29 mouse cellular contexts compared by ENCODE assay signal in the genomic region with DNA sequence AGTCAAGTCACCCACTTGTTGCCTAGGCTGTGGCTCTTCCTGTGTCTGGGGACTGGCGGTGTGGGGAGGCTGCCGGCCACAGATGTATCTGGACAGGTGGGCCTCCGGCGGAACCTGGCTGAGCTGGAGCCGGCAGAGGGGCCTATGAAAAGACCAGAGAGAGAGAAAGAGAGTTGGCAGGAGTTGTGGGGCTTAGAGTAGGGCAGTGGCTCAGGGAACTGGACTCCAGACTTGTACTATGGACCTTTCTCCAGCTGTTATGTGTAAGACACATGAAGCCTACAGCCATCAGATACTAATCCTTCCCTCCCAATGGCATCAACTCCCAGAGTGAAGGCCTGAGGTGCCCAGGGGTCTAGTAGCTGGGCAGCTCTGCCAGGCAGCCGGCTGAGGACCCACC. TPM values are rescaled to one million over a fixed set of nuclear protein-coding genes. Genes with fewer than 3 reads are reported as not detected.
A peak's percentile ranks its signal among the peaks of the same experiment; 100 is the strongest.
DNase-seq lines count a peak whose midpoint lies in the region; ATAC-seq lines count a peak whose summit lies in the region.
"Had no signal": no experiment of that assay in that cellular context is flagged by ENCODE, and none has a peak within 500 bp of the region (broad histone marks: within the 10 kb centered on the region; RNA-seq: fewer than 3 reads in every experiment).

No protein-coding gene starts in this region.

- 0 out of 2 replicates have a peak overlapping the region, but pooled peaks have one; percentile 58 for H3K27ac ChIP-seq in forebrain, embryonic 10.5 days
- H3K27ac ChIP-seq in forebrain, embryonic 13.5 days: no peak overlapping the region
- no peak overlapping the region for H3K27ac ChIP-seq in heart, embryonic 16.5 days (ENCODE audit: low read length)
- H3K27ac ChIP-seq in kidney, embryonic 14.5 days (ENCODE audit: low read depth, low read length): no peak overlapping the region
- H3K27ac ChIP-seq in limb, embryonic 12.5 days: peak overlapping the region; percentile 41; the same call in 1 of the 2 replicates
- H3K27ac ChIP-seq: embryonic facial prominence, embryonic 12.5 days; midbrain, embryonic 12.5 days; neural tube, embryonic 12.5 days had no signal

- H3K4me2 ChIP-seq in forebrain, embryonic 13.5 days: no peak overlapping the region
- no peak overlapping the region for H3K4me2 ChIP-seq in heart, embryonic 16.5 days (ENCODE audit: low read depth, low read length)
- no peak overlapping the region for H3K4me2 ChIP-seq in kidney, embryonic 14.5 days (replicated peaks; ENCODE audit: low read depth, low read length)
- no peak overlapping the region for H3K4me2 ChIP-seq in limb, embryonic 12.5 days
- H3K4me2 ChIP-seq: embryonic facial prominence, embryonic 12.5 days; liver, embryonic 11.5 days; midbrain, embryonic 12.5 days; neural tube, embryonic 12.5 days had no signal

- peaks cover 12% of the 10 kb centered on the region for H3K4me1 ChIP-seq in forebrain, embryonic 10.5 days
- H3K4me1 ChIP-seq in forebrain, embryonic 13.5 days: no peaks in the 10 kb centered on the region
- peaks cover 19% of the 10 kb centered on the region for H3K4me1 ChIP-seq in heart, embryonic 16.5 days (ENCODE audit: control insufficient read depth, insufficient read depth, low read length)
- peaks cover 6% of the 10 kb centered on the region; the same call in 1 of the 2 replicates for H3K4me1 ChIP-seq in kidney, embryonic 14.5 days (ENCODE audit: control insufficient read depth, insufficient read depth, low read length)
- peaks cover 42% of the 10 kb centered on the region for H3K4me1 ChIP-seq in limb, embryonic 12.5 days (replicated peaks)
- H3K4me1 ChIP-seq: midbrain, embryonic 12.5 days; neural tube, embryonic 12.5 days had no signal

- no peak for DNase-seq in forebrain, embryonic 10.5 days (ENCODE audit: extremely low spot score, low spot score)
- DNase-seq in heart, adult 8-10 months (ENCODE audit: low spot score): no peak
- peak; percentile 46 for DNase-seq in kidney, adult 9 months
- no peak for DNase-seq in lung, postnatal 14 days
- DNase-seq: adrenal gland, adult 8-10 months; cerebellum, adult 8-10 months; cerebellum, postnatal 36 days; gastrocnemius, postnatal 25 days; kidney, adult 11 months; kidney, postnatal 4 days; layer of hippocampus, postnatal 36 days; left cerebral cortex, postnatal 4 days; liver, postnatal 0 days; lung, postnatal 4 days; right cerebral cortex, adult 18-20 months; spleen, adult 18-20 months; thymus, postnatal 14 days had no signal

- WGBS in forebrain, embryonic 10.5 days: 95% methylated on average over 6 of the region's 6 CpGs
- WGBS in forebrain, embryonic 13.5 days: 90% methylated on average over 6 of the region's 6 CpGs
- 88% methylated on average over 6 of the region's 6 CpGs for WGBS in heart, embryonic 16.5 days
- 92% methylated on average over 6 of the region's 6 CpGs for WGBS in kidney, embryonic 14.5 days
- 79% methylated on average over 6 of the region's 6 CpGs for WGBS in limb, embryonic 12.5 days

- no peak for ATAC-seq in forebrain, embryonic 13.5 days
- ATAC-seq in heart, embryonic 16.5 days (replicated peaks; ENCODE audit: extremely low read depth, insufficient read depth, low FRiP score): no peak
- no peak for ATAC-seq in kidney, embryonic 14.5 days (ENCODE audit: low FRiP score, low TSS enrichment)
- ATAC-seq in limb, embryonic 12.5 days (ENCODE audit: insufficient number of reproducible peaks, insufficient read depth, low FRiP score, low TSS enrichment, low read depth): no peak
- ATAC-seq: hindbrain, embryonic 16.5 days; liver, postnatal 0 days had no signal

- no peaks in the 10 kb centered on the region for H3K36me3 ChIP-seq in forebrain, embryonic 10.5 days (replicated peaks)
- peaks cover 51% of the 10 kb centered on the region for H3K36me3 ChIP-seq in forebrain, embryonic 13.5 days (ENCODE audit: poor library complexity, severe bottlenecking)
- H3K36me3 ChIP-seq in heart, embryonic 16.5 days (ENCODE audit: control insufficient read depth, insufficient read depth): no peaks in the 10 kb centered on the region
- no peaks in the 10 kb centered on the region for H3K36me3 ChIP-seq in kidney, embryonic 14.5 days (ENCODE audit: control insufficient read depth, insufficient read depth, low read length)
- no peaks in the 10 kb centered on the region for H3K36me3 ChIP-seq in limb, embryonic 12.5 days
- H3K36me3 ChIP-seq: embryonic facial prominence, embryonic 12.5 days; G1E had no signal

- H3K9me3 ChIP-seq in forebrain, embryonic 10.5 days: no peaks in the 10 kb centered on the region
- H3K9me3 ChIP-seq in forebrain, embryonic 13.5 days (replicated peaks): no peaks in the 10 kb centered on the region
- H3K9me3 ChIP-seq in heart, embryonic 16.5 days (replicated peaks; ENCODE audit: control insufficient read depth, low read length): no peaks in the 10 kb centered on the region
- no peaks in the 10 kb centered on the region for H3K9me3 ChIP-seq in kidney, embryonic 14.5 days (ENCODE audit: control insufficient read depth, low read length)
- H3K9me3 ChIP-seq in limb, embryonic 12.5 days: no peaks in the 10 kb centered on the region
- H3K9me3 ChIP-seq: embryonic facial prominence, embryonic 12.5 days; G1E; megakaryocyte, embryonic 14.5 days; midbrain, embryonic 12.5 days; neural tube, embryonic 12.5 days had no signal

- no peak overlapping the region for H3K9ac ChIP-seq in forebrain, embryonic 13.5 days
- H3K9ac ChIP-seq in heart, embryonic 16.5 days (ENCODE audit: low read length): peak overlapping the region; percentile 22; the same call in 1 of the 2 replicates
- H3K9ac ChIP-seq in kidney, embryonic 14.5 days (ENCODE audit: low read depth, low read length): no peak overlapping the region
- H3K9ac ChIP-seq in limb, embryonic 12.5 days (replicated peaks): no peak overlapping the region; the same call in 1 of the 2 replicates
- H3K9ac ChIP-seq: embryonic facial prominence, embryonic 12.5 days; liver, postnatal 0 days; midbrain, embryonic 12.5 days; neural tube, embryonic 12.5 days had no signal

- H3K4me3 ChIP-seq in forebrain, embryonic 10.5 days: no peak overlapping the region
- H3K4me3 ChIP-seq in forebrain, embryonic 13.5 days: no peak overlapping the region
- no peak overlapping the region for H3K4me3 ChIP-seq in heart, embryonic 16.5 days (ENCODE audit: low read length)
- no peak overlapping the region for H3K4me3 ChIP-seq in kidney, embryonic 14.5 days (ENCODE audit: low read length)
- no peak overlapping the region for H3K4me3 ChIP-seq in limb, embryonic 12.5 days (replicated peaks)
- H3K4me3 ChIP-seq: embryonic facial prominence, embryonic 12.5 days; megakaryocyte, embryonic 14.5 days; midbrain, embryonic 12.5 days; myocyte; neural tube, embryonic 12.5 days had no signal

- H3K27me3 ChIP-seq in forebrain, embryonic 10.5 days (ENCODE audit: poor library complexity, severe bottlenecking): no peaks in the 10 kb centered on the region
- H3K27me3 ChIP-seq in forebrain, embryonic 13.5 days: no peaks in the 10 kb centered on the region
- no peaks in the 10 kb centered on the region for H3K27me3 ChIP-seq in heart, embryonic 16.5 days (ENCODE audit: control insufficient read depth, insufficient read depth, low read length)
- no peaks in the 10 kb centered on the region for H3K27me3 ChIP-seq in kidney, embryonic 14.5 days (ENCODE audit: control insufficient read depth, insufficient read depth, low read length)
- H3K27me3 ChIP-seq in limb, embryonic 12.5 days: no peaks in the 10 kb centered on the region
- H3K27me3 ChIP-seq: embryonic facial prominence, embryonic 12.5 days; midbrain, embryonic 12.5 days; neural tube, embryonic 12.5 days had no signal

RNA-seq across cellular contexts. Expression of gene Garnl3, which starts 27.4 kb away (rescaled TPM):
- polyA plus RNA-seq in forebrain, embryonic 10.5 days (2016; fragmentation: Nextera tagmentation; extraction: Ambion mirVana): 8.6 and 9.1 TPM in 2 replicates
- 12.1 and 12.2 TPM in 2 replicates for polyA plus RNA-seq in forebrain, embryonic 13.5 days (2015; fragmentation: Nextera tagmentation; extraction: Ambion mirVana)
- 8.2 and 8.3 TPM in 2 replicates for polyA plus RNA-seq in heart, embryonic 16.5 days (2015; fragmentation: Nextera tagmentation; extraction: Ambion mirVana)
- 1 to 10 TPM; 2.6 to 6.7 (median 3.5) TPM for total RNA-seq in heart, adult 8-10 months (2022)
- 11.6 and 12.1 TPM in 2 replicates for polyA plus RNA-seq in kidney, embryonic 14.5 days (2014; fragmentation: Nextera tagmentation; extraction: Ambion mirVana)
- polyA plus RNA-seq in limb, embryonic 12.5 days (2016; fragmentation: Nextera tagmentation; extraction: Ambion mirVana): 15.7 and 16.4 TPM in 2 replicates
- polyA plus RNA-seq: G1E had no signal

RNA-seq across cellular contexts. Expression of gene Angptl2, which starts 57.0 kb away (rescaled TPM):
- polyA plus RNA-seq in forebrain, embryonic 10.5 days (2016; fragmentation: Nextera tagmentation; extraction: Ambion mirVana): 24.3 and 25.1 TPM in 2 replicates
- polyA plus RNA-seq in forebrain, embryonic 13.5 days (2015; fragmentation: Nextera tagmentation; extraction: Ambion mirVana): 11.0 and 13.0 TPM in 2 replicates
- 75.1 and 76.4 TPM in 2 replicates for polyA plus RNA-seq in heart, embryonic 16.5 days (2015; fragmentation: Nextera tagmentation; extraction: Ambion mirVana)
- total RNA-seq in heart, adult 8-10 months (2022): 10 to 100 TPM; 32.9 to 57.7 (median 53.5) TPM
- polyA plus RNA-seq in kidney, embryonic 14.5 days (2014; fragmentation: Nextera tagmentation; extraction: Ambion mirVana): 21.1 and 27.0 TPM in 2 replicates
- polyA plus RNA-seq in limb, embryonic 12.5 days (2016; fragmentation: Nextera tagmentation; extraction: Ambion mirVana): 54.7 and 65.0 TPM in 2 replicates
- polyA plus RNA-seq: G1E had no signal

Comparison
In these comparisons a context has a peak if more than half of its experiments do, and no peak if none do; other contexts are left out.
1. H3K27ac ChIP-seq: peak in forebrain, embryonic 10.5 days (single experiment) and limb, embryonic 12.5 days (single experiment); none in forebrain, embryonic 13.5 days (single experiment), heart, embryonic 16.5 days (single experiment) and kidney, embryonic 14.5 days (single experiment).